Mouse (Mus musculus) lung, postnatal 14 days (tissue): ENCODE measurements around the gene Cenpt.
A peak's percentile ranks its signal among the peaks of the same experiment; 100 is the strongest.

Experiments
- DNase-seq: peaks from one replicate; pipeline ENCODE4 v3.0.0; 2021

Gene Cenpt

GRCm38 (mm10) chr8:105804797-105805196 is 48.3 kb downstream of the Cenpt start:
- DNase-seq, result no peak

GRCm38 (mm10) chr8:105801153-105801904 is 51.7 kb downstream of the Cenpt start:
- DNase-seq, result no peak

- peak; percentile 94 for DNase-seq
These were observed 53.8 kb downstream of the Cenpt start for GRCm38 (mm10) chr8:105799091-105799812.

- DNase-seq, result no peak
These were observed 54.7 kb downstream of the Cenpt start for GRCm38 (mm10) chr8:105798408-105798807.

GRCm38 (mm10) chr8:105795785-105796184 is 57.3 kb downstream of the Cenpt start:
- no peak for DNase-seq
